Mouse (Mus musculus) midbrain, postnatal 0 days (tissue): ENCODE results near the gene Slc27a1. TPM values are rescaled to one million over a fixed set of nuclear protein-coding genes. Genes with fewer than 3 reads are reported as not detected.
"Not testable (repeated sequence)": the region's sequence is repeated elsewhere in the genome, so short reads cannot be mapped to it uniquely, and the experiment has no call there.

Experiments
- ATAC-seq: fragments of 200-750 bp; cut with Nextera tagmentation; 2 replicates; pipeline ENCODE4 v1.8.0; 2017; ENCODE audit warnings: moderate number of reproducible peaks, mild to moderate bottlenecking, moderate TSS enrichment, moderate library complexity; ENCODE audit not compliant: low FRiP score
- DNase-seq: peaks from one replicate; pipeline ENCODE4 v3.0.0-alpha.2; 2015; ENCODE audit warnings: low spot score
- H3K27ac ChIP-seq: fragments of 300-500 bp; sonication (generic); 2 replicates; pipeline ENCODE4 v1.5.1; 2014; ENCODE audit warnings: low read depth, mild to moderate bottlenecking, low read length, mixed read lengths
- H3K27me3 ChIP-seq: fragments of 300-500 bp; sonication (generic); 2 replicates; pipeline ENCODE4 v1.6.1; 2014; ENCODE audit warnings: low read length, control low read depth, mixed read lengths; ENCODE audit not compliant: insufficient read depth
- H3K36me3 ChIP-seq: fragments of 300-500 bp; sonication (generic); 2 replicates; pipeline ENCODE4 v1.6.1; 2014; ENCODE audit warnings: low read length, control low read depth, mixed read lengths; ENCODE audit not compliant: insufficient read depth
- H3K4me1 ChIP-seq: fragments of 300-500 bp; sonication (generic); 2 replicates; pipeline ENCODE4 v1.6.1; 2014; ENCODE audit warnings: mild to moderate bottlenecking, control low read depth, antibody characterized with exemption, low read length, mixed read lengths; ENCODE audit not compliant: insufficient read depth
- H3K4me2 ChIP-seq: fragments of 300-500 bp; sonication (generic); 2 replicates; pipeline ENCODE4 v1.6.1; 2014; ENCODE audit warnings: low read depth, mild to moderate bottlenecking, low read length, mixed read lengths; ENCODE audit not compliant: poor library complexity, severe bottlenecking
- H3K4me3 ChIP-seq: fragments of 300-500 bp; sonication (generic); 2 replicates; pipeline ENCODE4 v1.5.1; 2014; ENCODE audit warnings: low read depth, mild to moderate bottlenecking, low read length, moderate library complexity
- H3K9ac ChIP-seq: fragments of 300-500 bp; sonication (generic); replicated peaks from 2 replicates; pipeline ENCODE4 v1.6.1; 2014; ENCODE audit warnings: mild to moderate bottlenecking, low read length, moderate library complexity, mixed read lengths; ENCODE audit not compliant: poor library complexity, severe bottlenecking
- H3K9me3 ChIP-seq: fragments of 300-500 bp; sonication (generic); 2 replicates; pipeline ENCODE4 v1.6.1; 2016; ENCODE audit warnings: low read length, control low read depth
- CTCF ChIP-seq: IDR thresholded peaks from 2 replicates; pipeline ENCODE4 v1.5.1; 2016; ENCODE audit warnings: antibody characterized with exemption, mild to moderate bottlenecking
- WGBS: fragments of 180-500 bp; shearing (Covaris S2); extraction: QIAGEN DNeasy Blood & Tissue Kit; methylation state at CpG from one replicate; pipeline ENCODE4 v1.1.7; 2014; 5-methylcytosine and 5-hydroxymethylcytosine counted together
- polyA plus RNA-seq: library from polyadenylated mRNA; unstranded; fragments of >200 nt; fragmentation: Nextera tagmentation; extraction: Ambion mirVana; gene quantifications from 2 replicates; pipeline ENCODE4 v1.2.1, GENCODE M21; 2015
- total RNA-seq: library from RNA; depleted of rRNA; stranded (reverse); fragments of >200 nt; gene quantifications from 2 replicates; pipeline ENCODE4 v1.2.3, GENCODE M21; 2014; rRNA removed

Gene Slc27a1
- total RNA-seq (150 and 160 TPM in 2 replicates), polyA plus RNA-seq (99.7 and 110 TPM in 2 replicates)

DNA sequence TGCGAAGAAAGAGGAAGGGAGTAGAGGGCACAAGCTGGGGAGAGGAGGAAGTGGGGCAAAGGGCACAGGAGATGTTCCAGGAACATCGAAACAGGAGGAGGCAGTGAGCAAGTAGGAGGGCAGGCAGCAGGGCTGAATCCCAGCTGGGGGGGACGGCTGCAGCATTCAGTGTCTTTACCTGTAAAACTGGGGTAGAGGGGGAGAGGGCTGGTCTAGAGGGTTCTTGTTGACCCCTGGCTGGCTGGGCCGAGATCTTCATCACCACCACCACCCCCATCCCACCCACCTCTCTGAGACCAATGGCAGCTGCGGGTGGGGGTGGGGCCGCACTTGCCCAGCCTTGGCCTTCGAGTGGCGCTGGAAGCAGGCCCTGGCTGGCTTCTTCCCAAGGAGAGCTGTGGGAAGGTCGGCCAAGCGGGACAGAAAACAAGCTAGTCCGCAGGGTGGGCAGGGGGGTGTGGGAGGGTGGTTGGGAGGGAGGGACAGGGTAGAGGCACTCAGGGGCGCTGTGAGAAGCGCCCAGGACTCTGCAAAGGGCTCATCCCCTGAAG, at the start of gene Slc27a1:
TSS of gene Slc27a1 (plus strand) at position 496 of the 551 bp plus-strand sequence.
- Histone ChIP-seq H3K9me3 (no peaks in the 10 kb centered on the region), H3K9ac (peak within 1 kb of the TSS; percentile 79), H3K27me3 (0 out of 2 replicates have a peak, but pooled peaks cover 4% of the 10 kb centered on the region), H3K4me3 (peak within 1 kb of the TSS; percentile 65), H3K4me1 (peaks cover 8% of the 10 kb centered on the region; the same call in 1 of the 2 replicates), H3K4me2 (peak within 1 kb of the TSS; percentile 77), H3K36me3 (no peaks in the 10 kb centered on the region), H3K27ac (peak within 1 kb of the TSS; percentile 89)
- WGBS, result 13% methylated on average over 11 of the region's 13 CpGs
- ATAC-seq (0 out of 2 replicates have a peak, but pooled peaks have one; percentile 2), DNase-seq (peak; percentile 80)
- TF ChIP-seq CTCF, result no peak

GRCm38 (mm10) chr8:71519037-71519825, 49.5 kb upstream of the Slc27a1 start:
- not testable (repeated sequence) for H3K27ac ChIP-seq

GRCm38 (mm10) chr8:71521634-71522033, 47.0 kb upstream of the Slc27a1 start:
- peak; percentile 90 for ATAC-seq
- TF ChIP-seq CTCF, result peak; percentile 92

More at GRCm38 (mm10) chr8:71519037-71519825, 49.5 kb upstream of the Slc27a1 start:
- H3K4me2 ChIP-seq, H3K4me3 ChIP-seq, H3K27me3 ChIP-seq, H3K9me3 ChIP-seq, H3K9ac ChIP-seq, H3K36me3 ChIP-seq, H3K4me1 ChIP-seq, ATAC-seq: not testable (repeated sequence)
- 42% methylated on average over 9 of the region's 10 CpGs for WGBS
- TF ChIP-seq CTCF, result peak; percentile 70
- peak; percentile 78 for DNase-seq

DNA sequence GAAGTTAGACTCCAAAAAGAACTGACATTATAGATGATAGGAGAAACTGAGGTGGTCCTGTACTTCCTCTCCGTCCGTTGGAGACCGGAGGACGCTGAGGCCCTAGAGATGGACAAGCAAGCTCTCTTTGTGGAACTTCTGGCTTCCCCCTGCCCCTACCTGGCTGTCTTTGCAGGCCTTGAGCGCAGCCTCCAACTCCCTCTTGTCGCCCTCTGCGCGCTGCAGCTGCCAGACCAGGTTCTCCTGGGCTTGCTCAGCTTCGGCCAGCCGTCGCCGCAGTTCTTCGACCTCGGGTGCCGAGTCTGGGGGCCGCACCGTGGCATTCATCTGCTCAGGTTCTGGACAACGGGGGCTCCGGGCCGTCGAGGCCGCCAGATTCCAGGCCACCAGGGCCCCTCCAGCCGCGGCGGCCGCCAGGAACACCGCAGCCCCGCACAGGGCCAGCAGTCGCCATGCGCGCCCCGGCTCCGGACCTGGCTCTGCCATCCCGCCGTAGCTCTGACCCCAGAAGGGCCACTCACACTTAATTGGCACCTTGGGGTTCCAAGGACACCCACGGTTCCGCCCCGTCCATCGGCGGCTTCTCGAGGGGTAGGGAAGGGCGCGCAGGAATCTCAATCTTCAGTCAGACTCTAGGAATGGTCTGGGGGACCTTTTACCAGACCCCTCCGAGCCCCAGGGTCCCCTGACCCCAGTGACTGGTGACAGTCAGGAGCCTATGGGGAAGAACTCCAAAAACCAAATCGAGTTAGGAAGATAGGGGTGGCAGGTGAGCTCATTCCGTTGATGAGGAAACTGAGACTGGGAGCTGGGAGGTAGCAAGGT, 43.2 kb upstream of the Slc27a1 start, which contains the start of gene Ccdc194:
TSS of gene Ccdc194 (minus strand) at position 486 of the 825 bp plus-strand sequence.
- Histone ChIP-seq H3K27me3 (peaks cover 21% of the 10 kb centered on the region), H3K4me3 (no peak within 1 kb of the TSS), H3K4me1 (no peaks in the 10 kb centered on the region), H3K9me3 (no peaks in the 10 kb centered on the region), H3K36me3 (no peaks in the 10 kb centered on the region), H3K4me2 (no peak within 1 kb of the TSS), H3K27ac (no peak within 1 kb of the TSS), H3K9ac (no peak within 1 kb of the TSS)
- TF ChIP-seq CTCF, result no peak
- no peak for DNase-seq
- 6% methylated on average over 46 of the region's 46 CpGs for WGBS
- no peak for ATAC-seq

More at GRCm38 (mm10) chr8:71521634-71522033, 47.0 kb upstream of the Slc27a1 start:
- H3K4me1 ChIP-seq, result no peaks in the 10 kb centered on the region
- DNase-seq, result peak; percentile 95
- H3K36me3 ChIP-seq, result no peaks in the 10 kb centered on the region
- H3K4me2 ChIP-seq, result peak overlapping the region; percentile 20; the same call in 1 of the 2 replicates
- peaks cover 15% of the 10 kb centered on the region; the same call in 1 of the 2 replicates for H3K27me3 ChIP-seq
- no peak overlapping the region for H3K4me3 ChIP-seq
- no peaks in the 10 kb centered on the region for H3K9me3 ChIP-seq
- WGBS, result 4% methylated on average over 17 of the region's 17 CpGs
- H3K27ac ChIP-seq, result no peak overlapping the region
- no peak overlapping the region for H3K9ac ChIP-seq

- H3K4me2 ChIP-seq, result no peak overlapping the region
- WGBS, result 14% methylated on average over 6 of the region's 6 CpGs
- no peak for TF ChIP-seq CTCF
These were observed 42.4 kb upstream of the Slc27a1 start for GRCm38 (mm10) chr8:71526272-71526671.

More at GRCm38 (mm10) chr8:71526272-71526671, 42.4 kb upstream of the Slc27a1 start:
- no peak overlapping the region for H3K27ac ChIP-seq
- no peaks in the 10 kb centered on the region for H3K4me1 ChIP-seq
- no peak for ATAC-seq
- no peaks in the 10 kb centered on the region for H3K36me3 ChIP-seq
- H3K27me3 ChIP-seq, result peaks cover 17% of the 10 kb centered on the region
- no peaks in the 10 kb centered on the region for H3K9me3 ChIP-seq
- H3K9ac ChIP-seq, result no peak overlapping the region
- no peak overlapping the region for H3K4me3 ChIP-seq
- no peak for DNase-seq
